Mouse (Mus musculus): ENCODE measurements around the gene Zfp827.

DNA sequence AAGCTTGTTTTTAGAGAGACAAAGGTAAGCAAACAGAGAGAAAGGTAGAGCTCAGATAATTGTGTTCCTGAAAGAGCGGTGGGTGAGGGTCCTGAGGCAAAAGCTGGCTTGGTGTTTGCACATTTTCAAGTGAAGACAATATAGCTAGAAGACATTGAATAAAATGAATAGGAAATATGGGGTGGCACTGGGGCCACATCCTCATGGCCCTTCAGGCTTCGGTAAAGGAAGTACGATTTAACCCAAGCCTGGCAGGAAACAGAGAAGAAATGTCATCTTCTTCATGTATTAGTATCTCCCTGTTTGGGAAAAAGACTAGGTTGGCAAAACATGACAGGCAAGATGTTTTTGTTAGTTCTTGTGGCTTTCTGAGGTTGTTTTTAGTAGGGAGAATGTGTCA is 197.8 kb downstream of the Zfp827 start:
- TF ChIP-seq POLR2A (IDR thresholded peaks at IDR 0.05; ENCODE audit: low read depth, low read length) (no peak), CTCF (IDR thresholded peaks at IDR 0.05; ENCODE audit: borderline replicate concordance, insufficient read depth, low read length) (no peak)

All from embryonic fibroblast, embryonic 13.5 days (primary cell).